Mouse (Mus musculus) neural tube, embryonic 15.5 days (tissue): ENCODE data around the gene 6330409D20Rik. TPM values are rescaled to one million over a fixed set of nuclear protein-coding genes. Genes with fewer than 3 reads are reported as not detected.

Source experiments
- microRNA counts: library from miRNA; unstranded; fragments of <30 nt; microRNA quantifications from one replicate; lab custom pipeline; 2016
- microRNA-seq: library from miRNA; unstranded; fragments of <30 nt; microRNA quantifications from one replicate; pipeline ENCODE4, GENCODE M21; 2017
- polyA plus RNA-seq: library from polyadenylated mRNA; unstranded; fragments of >200 nt; fragmentation: Nextera tagmentation; extraction: Ambion mirVana; gene quantifications from 2 replicates; pipeline ENCODE4 v1.2.1, GENCODE M21; 2015

The 6330409D20Rik gene
- polyA plus RNA-seq, 1 experiment from 2014 or later, result 2.9 TPM

MicroRNAs encoded within 50 kb of the gene (microRNA counts, 519-probe panel; counts per million panel counts)
- microRNA mmu-miR-2861 (lab: Ali Mortazavi, UCI), result 1,258 counts per million, percentile 9 among the panel's probes with 10 or more counts

Small RNA genes lying within 50 kb of the gene (microRNA-seq; reads per million reads assigned to microRNA genes)
- not detected for gene Mir2861
- not detected for gene Mir3960
- not detected for gene Mir8093

Other genes with a start within 250 kb of the 6330409D20Rik start
- gene Fam102a, start 205.7 kb downstream of the 6330409D20Rik start, polyA plus RNA-seq, result 6.7 and 7.0 TPM in 2 replicates
- 141 and 147 TPM in 2 replicates for gene Dpm2, start 170.2 kb downstream of the 6330409D20Rik start, polyA plus RNA-seq
- 16.3 and 17.8 TPM in 2 replicates for gene Pip5kl1, start 166.2 kb downstream of the 6330409D20Rik start, polyA plus RNA-seq
- gene 9430097D07Rik, start 165.3 kb downstream of the 6330409D20Rik start, polyA plus RNA-seq, result 0.59 and 0.99 TPM in 2 replicates
- 43.9 and 44.6 TPM in 2 replicates for gene St6galnac4, start 153.9 kb downstream of the 6330409D20Rik start, polyA plus RNA-seq
- 13.5 and 14.4 TPM in 2 replicates for gene St6galnac6, start 141.3 kb downstream of the 6330409D20Rik start, polyA plus RNA-seq
- 88.5 and 103 TPM in 2 replicates for gene Ak1, start 119.3 kb downstream of the 6330409D20Rik start, polyA plus RNA-seq
- gene Eng, start 94.4 kb downstream of the 6330409D20Rik start, polyA plus RNA-seq, result 29.6 and 40.5 TPM in 2 replicates
- gene Fpgs, start 36.9 kb downstream of the 6330409D20Rik start, polyA plus RNA-seq, result 19.3 and 20.6 TPM in 2 replicates
- 63.0 and 82.4 TPM in 2 replicates for gene Cdk9, start 27.9 kb downstream of the 6330409D20Rik start, polyA plus RNA-seq
- gene Sh2d3c, start 20.0 kb downstream of the 6330409D20Rik start, polyA plus RNA-seq, result 50.1 and 51.5 TPM in 2 replicates
- gene Tor2a, start 16.2 kb upstream of the 6330409D20Rik start, polyA plus RNA-seq, result 54.4 and 60.6 TPM in 2 replicates
- gene Ttc16, start 34.6 kb upstream of the 6330409D20Rik start, polyA plus RNA-seq, result 0.50 and 0.70 TPM in 2 replicates
- gene Ptrh1, start 34.8 kb upstream of the 6330409D20Rik start, polyA plus RNA-seq, result 6.1 and 7.5 TPM in 2 replicates
- 1.1 and 2.1 TPM in 2 replicates for gene Cfap157, start 43.4 kb upstream of the 6330409D20Rik start, polyA plus RNA-seq
- gene Stxbp1, start 106.2 kb upstream of the 6330409D20Rik start, polyA plus RNA-seq, result 276 and 315 TPM in 2 replicates
- gene Fam129b, start 135.1 kb upstream of the 6330409D20Rik start, polyA plus RNA-seq, result 30.7 and 34.7 TPM in 2 replicates
- gene Rpl12, start 220.5 kb upstream of the 6330409D20Rik start, polyA plus RNA-seq, result 104 and 116 TPM in 2 replicates
- 22.0 and 23.5 TPM in 2 replicates for gene Lrsam1, start 220.6 kb upstream of the 6330409D20Rik start, polyA plus RNA-seq
- gene Slc2a8, start 241.1 kb upstream of the 6330409D20Rik start, polyA plus RNA-seq, result 24.7 and 27.6 TPM in 2 replicates